Mouse (Mus musculus): Measurements from ENCODE around the gene Wdr91. TPM values are rescaled to one million over a fixed set of nuclear protein-coding genes. Genes with fewer than 3 reads are reported as not detected.

Gene Wdr91
- polyA plus RNA-seq, 1 experiment from 2014 or later, result 14.8 TPM

DNA sequence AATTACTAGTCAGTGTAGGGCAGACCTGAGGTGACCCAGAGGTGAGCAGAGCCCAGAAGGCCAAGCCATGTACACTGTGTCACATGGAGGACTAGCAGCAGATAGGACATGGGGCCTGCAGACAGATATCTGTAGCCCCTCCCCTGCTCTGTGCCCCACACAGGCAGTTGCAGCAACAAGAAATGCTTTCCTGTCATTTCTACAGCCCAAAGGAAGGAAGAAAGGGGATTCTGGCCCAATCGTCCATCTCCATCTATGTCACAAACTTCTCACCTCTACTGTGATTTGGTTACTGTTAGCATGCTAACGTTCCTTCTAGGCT lies 33.9 kb downstream of the Wdr91 start:
- no peak overlapping the region for H3K27ac ChIP-seq (ENCODE audit: low read depth, low read length)
- H3K4me3 ChIP-seq (ENCODE audit: low read length), result no peak overlapping the region; the same call in 1 of the 2 replicates
- no peak for ATAC-seq
- H3K4me1 ChIP-seq (ENCODE audit: control insufficient read depth, insufficient read depth, low read depth, low read length), result peaks cover 13% of the 10 kb centered on the region
- H3K27me3 ChIP-seq (replicated peaks; ENCODE audit: control insufficient read depth, insufficient read depth, low read length), result no peaks in the 10 kb centered on the region
- H3K9me3 ChIP-seq (ENCODE audit: control insufficient read depth, low read length), result no peaks in the 10 kb centered on the region
- H3K36me3 ChIP-seq (ENCODE audit: control insufficient read depth, insufficient read depth, low read length), result 0 out of 2 replicates have a peak, but pooled peaks cover 2% of the 10 kb centered on the region
- H3K9ac ChIP-seq (ENCODE audit: low read depth, low read length), result peak overlapping the region; percentile 85; the same call in 1 of the 2 replicates
- 62% methylated on average over 2 of the region's 2 CpGs for WGBS
- H3K4me2 ChIP-seq (ENCODE audit: low read length), result peak overlapping the region; percentile 69

DNA sequence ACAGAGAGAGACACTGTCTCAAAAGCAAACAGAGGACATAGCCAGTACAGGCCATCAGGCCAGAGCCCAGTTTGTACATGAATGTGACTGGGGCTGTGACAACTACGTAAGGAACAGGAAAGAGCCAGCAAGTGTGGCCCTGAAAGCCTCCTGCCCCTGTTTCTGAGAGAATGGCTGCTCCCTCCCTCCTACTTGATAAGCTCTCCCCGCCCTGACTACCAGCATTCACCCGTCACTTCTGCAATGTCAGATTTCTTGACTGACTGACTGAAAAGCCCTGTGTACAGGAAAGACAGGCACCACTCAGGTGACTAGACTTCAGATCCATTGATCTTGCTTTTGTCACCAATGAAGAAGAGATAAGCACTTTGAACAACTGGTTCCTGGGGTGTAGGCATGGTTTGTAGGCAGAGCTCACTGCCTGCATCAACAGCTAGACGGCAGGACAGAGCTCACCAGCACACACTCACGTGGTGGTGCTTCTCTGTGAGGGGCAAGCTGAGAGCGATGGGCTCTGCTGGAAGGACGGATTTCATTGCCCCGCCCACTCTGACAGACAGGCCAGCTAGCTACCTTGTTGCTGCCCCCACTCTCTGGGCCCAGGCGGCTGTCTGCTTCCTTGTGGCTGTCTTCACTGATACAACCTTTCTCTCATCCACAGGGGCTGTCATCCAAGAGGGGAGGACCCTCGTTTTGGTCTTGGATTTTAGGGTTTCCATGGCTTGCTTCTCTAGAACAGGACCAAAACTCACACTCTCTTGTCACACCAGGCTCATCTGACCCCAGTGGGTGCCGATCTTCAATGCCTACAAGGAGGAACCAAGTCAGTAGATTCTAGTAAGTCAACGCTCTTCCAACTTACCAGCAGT lies 34.5 kb downstream of the Wdr91 start:
- Histone ChIP-seq H3K27me3 (replicated peaks; ENCODE audit: control insufficient read depth, insufficient read depth, low read length) (no peaks in the 10 kb centered on the region), H3K4me2 (ENCODE audit: low read length) (no peak overlapping the region; the same call in 1 of the 2 replicates), H3K27ac (ENCODE audit: low read depth, low read length) (no peak overlapping the region), H3K36me3 (ENCODE audit: control insufficient read depth, insufficient read depth, low read length) (no peaks in the 10 kb centered on the region), H3K4me1 (ENCODE audit: control insufficient read depth, insufficient read depth, low read depth, low read length) (peaks cover 13% of the 10 kb centered on the region), H3K9me3 (ENCODE audit: control insufficient read depth, low read length) (no peaks in the 10 kb centered on the region), H3K9ac (ENCODE audit: low read depth, low read length) (no peak overlapping the region), H3K4me3 (ENCODE audit: low read length) (no peak overlapping the region)
- WGBS, result 51% methylated on average over 12 of the region's 12 CpGs
- ATAC-seq, result no peak

DNA sequence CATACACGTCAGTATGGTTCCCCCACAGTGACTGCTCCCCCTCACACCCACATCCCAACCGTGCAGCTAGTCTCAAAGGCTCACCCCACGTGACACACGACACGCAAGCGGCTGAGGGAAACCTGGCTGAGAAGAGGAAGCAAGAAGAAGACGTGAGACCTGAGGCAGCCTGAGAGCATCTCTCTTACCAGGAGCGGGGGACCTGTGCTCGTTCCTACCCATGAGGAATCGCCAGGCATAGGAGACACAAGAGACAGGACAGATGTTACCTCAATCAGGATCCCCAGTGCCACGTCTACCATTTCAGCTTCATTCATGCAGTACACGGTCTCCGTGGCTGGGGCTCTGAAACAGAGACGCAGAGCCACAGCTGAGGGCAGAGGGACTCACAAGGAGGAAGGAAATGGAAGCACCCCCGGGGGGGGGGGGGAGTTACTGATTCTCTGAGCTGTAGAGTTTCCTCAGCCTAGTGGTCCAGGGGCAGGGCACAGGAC lies 35.4 kb downstream of the Wdr91 start:
- no peak overlapping the region for H3K4me3 ChIP-seq (ENCODE audit: low read length)
- no peaks in the 10 kb centered on the region for H3K27me3 ChIP-seq (replicated peaks; ENCODE audit: control insufficient read depth, insufficient read depth, low read length)
- no peak overlapping the region for H3K9ac ChIP-seq (ENCODE audit: low read depth, low read length)
- H3K27ac ChIP-seq (ENCODE audit: low read depth, low read length), result no peak overlapping the region
- no peak for ATAC-seq
- no peaks in the 10 kb centered on the region for H3K36me3 ChIP-seq (ENCODE audit: control insufficient read depth, insufficient read depth, low read length)
- peaks cover 13% of the 10 kb centered on the region for H3K4me1 ChIP-seq (ENCODE audit: control insufficient read depth, insufficient read depth, low read depth, low read length)
- WGBS, result 87% methylated on average over 14 of the region's 15 CpGs
- H3K4me2 ChIP-seq (ENCODE audit: low read length), result no peak overlapping the region
- H3K9me3 ChIP-seq (ENCODE audit: control insufficient read depth, low read length), result no peaks in the 10 kb centered on the region

DNA sequence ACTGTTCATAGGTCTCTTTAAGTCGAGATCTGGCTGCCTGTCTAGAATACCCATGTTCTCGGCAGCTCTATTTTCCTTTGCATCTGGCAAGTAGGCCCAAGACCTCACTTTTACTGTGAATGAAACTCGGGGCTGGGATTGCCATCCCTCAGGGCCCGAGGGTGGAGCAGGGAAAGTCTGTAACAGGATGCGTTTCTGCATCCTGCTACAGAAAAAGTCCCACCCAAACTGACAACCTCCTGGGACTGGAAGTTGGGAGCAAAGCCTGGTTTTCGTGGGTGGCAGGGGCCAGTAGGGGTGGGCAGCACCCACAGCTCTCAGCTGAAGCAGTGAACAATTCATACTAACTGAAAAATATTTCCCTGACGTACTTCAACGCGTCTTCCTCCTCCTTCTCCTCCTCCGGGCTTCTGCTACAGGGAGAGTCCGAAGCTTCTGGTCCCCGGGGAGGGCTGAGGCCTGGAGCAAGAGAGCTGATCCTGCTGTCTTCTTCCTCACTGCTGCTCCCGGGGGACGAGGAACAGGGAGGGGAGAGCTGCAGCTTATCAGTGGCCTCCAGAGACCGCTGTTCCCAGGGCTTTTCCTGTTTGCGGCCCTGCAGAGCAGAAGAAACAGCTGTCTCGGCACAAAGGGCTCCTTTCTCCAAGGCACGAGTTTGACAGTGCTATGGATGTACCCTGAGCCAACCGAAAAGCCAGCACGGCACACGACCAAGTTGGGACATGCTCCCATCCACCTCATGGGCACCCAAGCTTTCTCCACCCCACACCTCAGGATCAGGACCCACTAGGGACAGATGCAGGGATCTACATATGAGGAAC lies 36.4 kb downstream of the Wdr91 start:
- ATAC-seq, result no peak

DNA sequence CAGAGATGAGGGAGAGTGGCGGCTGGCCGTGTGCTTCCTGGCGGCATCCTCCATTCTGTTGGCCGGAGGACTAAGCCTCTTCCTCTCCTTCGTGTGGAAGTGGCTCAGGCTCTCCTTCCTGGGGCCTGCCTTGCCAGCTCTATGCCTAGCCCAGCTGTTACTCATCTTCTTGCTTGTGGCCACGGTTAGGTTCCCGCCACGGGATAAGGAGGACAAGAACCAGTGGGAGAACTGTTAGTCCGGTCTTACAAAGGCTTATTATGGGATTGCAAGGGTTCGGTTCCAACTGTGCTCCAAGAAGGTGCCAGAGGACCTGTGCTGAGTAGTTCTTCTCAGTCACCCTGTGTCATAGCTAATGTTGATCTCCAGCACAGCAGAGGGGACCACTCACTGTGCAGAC lies 37.8 kb downstream of the Wdr91 start:
- Histone ChIP-seq H3K27ac (ENCODE audit: low read depth, low read length) (no peak overlapping the region), H3K27me3 (replicated peaks; ENCODE audit: control insufficient read depth, insufficient read depth, low read length) (no peaks in the 10 kb centered on the region), H3K4me3 (ENCODE audit: low read length) (no peak overlapping the region), H3K4me1 (ENCODE audit: control insufficient read depth, insufficient read depth, low read depth, low read length) (peaks cover 8% of the 10 kb centered on the region), H3K36me3 (ENCODE audit: control insufficient read depth, insufficient read depth, low read length) (no peaks in the 10 kb centered on the region), H3K9me3 (ENCODE audit: control insufficient read depth, low read length) (no peaks in the 10 kb centered on the region), H3K9ac (ENCODE audit: low read depth, low read length) (no peak overlapping the region), H3K4me2 (ENCODE audit: low read length) (no peak overlapping the region)
- WGBS, result 87% methylated on average over 10 of the region's 10 CpGs
- ATAC-seq, result no peak

More for the DNA sequence above, 36.4 kb downstream of the Wdr91 start:
- Histone ChIP-seq H3K36me3 (ENCODE audit: control insufficient read depth, insufficient read depth, low read length) (no peaks in the 10 kb centered on the region), H3K27ac (ENCODE audit: low read depth, low read length) (no peak overlapping the region), H3K4me2 (ENCODE audit: low read length) (no peak overlapping the region), H3K9me3 (ENCODE audit: control insufficient read depth, low read length) (no peaks in the 10 kb centered on the region), H3K4me3 (ENCODE audit: low read length) (no peak overlapping the region), H3K9ac (ENCODE audit: low read depth, low read length) (no peak overlapping the region), H3K27me3 (replicated peaks; ENCODE audit: control insufficient read depth, insufficient read depth, low read length) (no peaks in the 10 kb centered on the region), H3K4me1 (ENCODE audit: control insufficient read depth, insufficient read depth, low read depth, low read length) (peaks cover 13% of the 10 kb centered on the region)
- WGBS, result 72% methylated on average over 21 of the region's 21 CpGs

DNA sequence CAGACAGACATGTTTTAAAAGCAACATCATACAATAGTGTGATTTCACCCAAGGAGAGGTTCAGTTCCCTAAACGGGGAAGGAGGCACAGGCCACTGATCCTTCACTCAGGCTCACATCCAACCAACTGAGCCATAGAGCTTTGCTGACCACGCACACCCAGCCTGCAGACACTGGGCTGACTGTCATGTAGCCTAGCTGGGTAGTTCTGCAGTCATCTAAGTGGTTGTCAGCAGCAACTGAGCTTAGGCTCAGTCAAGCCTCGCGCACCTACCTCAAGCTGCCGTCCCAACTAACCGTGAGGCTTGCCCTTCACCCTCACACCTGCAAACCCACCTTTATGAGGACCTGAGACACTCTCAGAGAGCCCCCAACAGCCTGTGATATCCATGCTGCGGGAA lies 38.7 kb downstream of the Wdr91 start:
- no peaks in the 10 kb centered on the region for H3K9me3 ChIP-seq (ENCODE audit: control insufficient read depth, low read length)
- H3K4me2 ChIP-seq (ENCODE audit: low read length), result no peak overlapping the region
- H3K9ac ChIP-seq (ENCODE audit: low read depth, low read length), result no peak overlapping the region
- H3K4me1 ChIP-seq (ENCODE audit: control insufficient read depth, insufficient read depth, low read depth, low read length), result peaks cover 4% of the 10 kb centered on the region
- H3K27ac ChIP-seq (ENCODE audit: low read depth, low read length), result no peak overlapping the region
- H3K4me3 ChIP-seq (ENCODE audit: low read length), result no peak overlapping the region
- no peaks in the 10 kb centered on the region for H3K27me3 ChIP-seq (replicated peaks; ENCODE audit: control insufficient read depth, insufficient read depth, low read length)
- WGBS, result 90% methylated on average over 7 of the region's 7 CpGs
- H3K36me3 ChIP-seq (ENCODE audit: control insufficient read depth, insufficient read depth, low read length), result no peaks in the 10 kb centered on the region
- ATAC-seq, result no peak

DNA sequence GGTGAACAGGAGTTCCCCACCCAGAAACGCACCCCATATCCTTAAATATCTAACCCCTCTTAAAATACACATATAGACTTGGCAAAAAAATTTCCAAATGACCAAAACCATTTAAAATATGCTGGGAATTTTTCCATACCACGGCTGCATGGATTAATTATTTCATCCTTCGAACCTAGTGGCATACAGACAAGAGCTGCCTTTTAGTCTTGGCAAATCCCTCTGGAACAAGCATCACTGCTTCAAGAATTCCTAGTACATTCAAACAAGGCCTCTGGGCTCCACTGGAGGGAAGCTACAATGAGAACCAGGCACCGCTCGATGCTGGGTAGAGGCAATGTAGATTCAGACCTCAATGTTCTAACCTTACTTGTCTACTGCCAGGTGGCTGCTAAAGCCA lies 40.0 kb downstream of the Wdr91 start:
- ATAC-seq, result no peak
- 68% methylated on average over 5 of the region's 5 CpGs for WGBS

DNA sequence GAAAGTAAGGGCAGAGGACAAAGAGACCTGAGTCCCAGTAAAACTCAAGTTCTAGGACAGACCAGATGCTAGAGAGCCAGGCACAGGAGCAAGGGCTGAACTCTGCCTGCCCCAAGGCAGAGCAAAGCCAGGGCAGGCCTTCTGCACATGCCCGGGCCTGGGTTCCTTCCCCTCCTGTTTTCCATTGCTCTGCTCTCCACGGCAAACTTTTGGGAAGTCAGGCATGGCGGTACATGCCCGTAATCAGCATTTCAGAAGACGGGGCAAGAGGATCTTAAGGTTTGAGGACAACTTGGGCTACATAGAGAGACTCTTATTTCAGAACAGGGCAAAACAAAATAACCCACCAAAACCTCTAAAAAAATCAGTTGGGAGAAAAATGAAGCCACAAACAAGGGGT lies 40.5 kb downstream of the Wdr91 start:
- no peaks in the 10 kb centered on the region for H3K36me3 ChIP-seq (ENCODE audit: control insufficient read depth, insufficient read depth, low read length)
- H3K27ac ChIP-seq (ENCODE audit: low read depth, low read length), result no peak overlapping the region
- WGBS, result 89% methylated on average over 5 of the region's 5 CpGs
- H3K27me3 ChIP-seq (replicated peaks; ENCODE audit: control insufficient read depth, insufficient read depth, low read length), result no peaks in the 10 kb centered on the region
- H3K9ac ChIP-seq (ENCODE audit: low read depth, low read length), result no peak overlapping the region
- no peaks in the 10 kb centered on the region for H3K9me3 ChIP-seq (ENCODE audit: control insufficient read depth, low read length)
- no peak for ATAC-seq
- no peak overlapping the region for H3K4me2 ChIP-seq (ENCODE audit: low read length)
- H3K4me1 ChIP-seq (ENCODE audit: control insufficient read depth, insufficient read depth, low read depth, low read length), result no peaks in the 10 kb centered on the region
- H3K4me3 ChIP-seq (ENCODE audit: low read length), result no peak overlapping the region

More for the DNA sequence above, 40.0 kb downstream of the Wdr91 start:
- no peak overlapping the region for H3K4me3 ChIP-seq (ENCODE audit: low read length)
- no peaks in the 10 kb centered on the region for H3K36me3 ChIP-seq (ENCODE audit: control insufficient read depth, insufficient read depth, low read length)
- H3K4me2 ChIP-seq (ENCODE audit: low read length), result no peak overlapping the region
- H3K9me3 ChIP-seq (ENCODE audit: control insufficient read depth, low read length), result no peaks in the 10 kb centered on the region
- H3K27ac ChIP-seq (ENCODE audit: low read depth, low read length), result no peak overlapping the region
- H3K9ac ChIP-seq (ENCODE audit: low read depth, low read length), result no peak overlapping the region
- no peaks in the 10 kb centered on the region for H3K4me1 ChIP-seq (ENCODE audit: control insufficient read depth, insufficient read depth, low read depth, low read length)
- no peaks in the 10 kb centered on the region for H3K27me3 ChIP-seq (replicated peaks; ENCODE audit: control insufficient read depth, insufficient read depth, low read length)
